Mouse (Mus musculus): Measurements from ENCODE around the gene Ncf2. TPM values are rescaled to one million over a fixed set of nuclear protein-coding genes. Genes with fewer than 3 reads are reported as not detected.

Gene Ncf2
- total RNA-seq (2014; rRNA removed) = 1.2 and 1.6 TPM in 2 replicates
- polyA plus RNA-seq (2015; fragmentation: Nextera tagmentation; extraction: Ambion mirVana) = 1.8 and 1.9 TPM in 2 replicates

DNA sequence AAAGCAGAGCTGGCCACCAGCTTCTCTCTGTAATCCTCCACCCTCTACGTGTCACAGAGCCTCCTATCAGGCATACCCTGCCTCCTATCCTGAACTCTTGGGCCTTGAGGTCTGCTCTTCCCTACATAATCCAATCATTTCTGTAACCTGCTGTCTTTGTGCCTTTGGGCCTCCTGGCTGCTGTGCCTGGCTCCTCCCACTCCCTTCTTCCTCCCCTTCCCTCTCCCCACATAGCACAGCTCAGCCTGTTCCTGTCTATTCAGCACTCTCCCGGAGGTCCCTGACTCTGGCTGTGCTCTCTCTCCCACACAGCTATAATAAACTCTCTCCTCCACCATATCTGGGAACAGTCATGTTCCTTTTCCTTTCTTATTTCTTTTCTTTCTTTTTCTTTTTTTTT lies at the start of gene Ncf2:
Ncf2 (plus strand) TSS at position 298 of the 400 bp plus-strand sequence.
- Histone ChIP-seq H3K36me3 (ENCODE audit: insufficient read depth, low read length) (no peaks in the 10 kb centered on the region), H3K4me1 (ENCODE audit: insufficient read depth, low read length) (no peaks in the 10 kb centered on the region), H3K9me3 (ENCODE audit: low read length) (no peaks in the 10 kb centered on the region), H3K27me3 (ENCODE audit: insufficient read depth, low read length) (no peaks in the 10 kb centered on the region), H3K27ac (ENCODE audit: low read depth, low read length) (no peak within 1 kb of the TSS), H3K4me2 (ENCODE audit: low read depth, low read length, poor library complexity, severe bottlenecking) (no peak within 1 kb of the TSS), H3K9ac (replicated peaks; ENCODE audit: low read length, poor library complexity, severe bottlenecking) (no peak within 1 kb of the TSS), H3K4me3 (ENCODE audit: low read depth, low read length) (no peak within 1 kb of the TSS)
- no peak for DNase-seq (ENCODE audit: low spot score)
- TF ChIP-seq CTCF (IDR thresholded peaks at IDR 0.05) = no peak
- ATAC-seq (ENCODE audit: low FRiP score) = no peak
- 14% methylated on average over 2 of the region's 2 CpGs for WGBS

DNA sequence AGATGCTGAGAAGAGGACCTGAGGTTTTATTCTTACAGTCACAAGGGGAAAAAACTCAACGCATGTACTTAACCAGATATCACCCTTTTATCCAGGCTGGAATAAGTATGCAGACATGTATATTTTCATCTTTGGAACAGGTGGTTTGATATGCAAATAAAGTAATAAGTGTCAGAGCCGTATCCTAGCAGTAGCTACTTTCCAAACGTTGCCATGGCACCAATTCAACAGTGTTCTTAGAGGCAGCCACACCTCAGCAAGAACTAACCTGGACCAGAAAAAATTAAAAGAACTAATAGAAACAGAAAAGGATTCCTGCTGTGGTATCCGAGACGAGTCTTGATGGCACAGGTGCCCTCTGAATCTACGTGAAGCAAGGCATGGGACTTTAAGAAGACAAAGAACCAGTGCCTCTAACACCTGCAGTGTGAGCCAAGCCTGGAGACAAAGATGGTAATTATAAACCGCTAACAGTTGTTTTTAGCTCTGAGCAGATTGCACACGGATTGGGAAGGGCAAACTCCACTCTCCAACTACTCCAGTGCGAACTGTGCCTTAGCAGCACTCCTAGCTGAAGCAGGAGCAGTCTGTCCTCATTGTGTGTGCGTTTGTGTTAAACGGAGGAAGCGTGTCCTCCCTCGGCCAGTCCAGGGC lies 49.6 kb upstream of the Ncf2 start, which contains the start of gene Apobec4:
Apobec4 (plus strand) TSS at position 240 of the 654 bp plus-strand sequence.
- no peaks in the 10 kb centered on the region; the same call in 1 of the 2 replicates for H3K4me1 ChIP-seq (ENCODE audit: insufficient read depth, low read length)
- ATAC-seq (ENCODE audit: low FRiP score) = no peak
- H3K9ac ChIP-seq (replicated peaks; ENCODE audit: low read length, poor library complexity, severe bottlenecking) = peak within 1 kb of the TSS; percentile 24; the same call in 1 of the 2 replicates
- no peak within 1 kb of the TSS for H3K4me3 ChIP-seq (ENCODE audit: low read depth, low read length)
- 0 out of 2 replicates have a peak within 1 kb of the TSS, but pooled peaks have one; percentile 32 for H3K27ac ChIP-seq (ENCODE audit: low read depth, low read length)
- DNase-seq (ENCODE audit: low spot score) = no peak
- H3K27me3 ChIP-seq (ENCODE audit: insufficient read depth, low read length) = no peaks in the 10 kb centered on the region
- WGBS = 45% methylated on average over 13 of the region's 13 CpGs
- no peaks in the 10 kb centered on the region for H3K9me3 ChIP-seq (ENCODE audit: low read length)
- no peak for TF ChIP-seq CTCF (IDR thresholded peaks at IDR 0.05)
- H3K4me2 ChIP-seq (ENCODE audit: low read depth, low read length, poor library complexity, severe bottlenecking) = no peak within 1 kb of the TSS
- H3K36me3 ChIP-seq (ENCODE audit: insufficient read depth, low read length) = no peaks in the 10 kb centered on the region

DNA sequence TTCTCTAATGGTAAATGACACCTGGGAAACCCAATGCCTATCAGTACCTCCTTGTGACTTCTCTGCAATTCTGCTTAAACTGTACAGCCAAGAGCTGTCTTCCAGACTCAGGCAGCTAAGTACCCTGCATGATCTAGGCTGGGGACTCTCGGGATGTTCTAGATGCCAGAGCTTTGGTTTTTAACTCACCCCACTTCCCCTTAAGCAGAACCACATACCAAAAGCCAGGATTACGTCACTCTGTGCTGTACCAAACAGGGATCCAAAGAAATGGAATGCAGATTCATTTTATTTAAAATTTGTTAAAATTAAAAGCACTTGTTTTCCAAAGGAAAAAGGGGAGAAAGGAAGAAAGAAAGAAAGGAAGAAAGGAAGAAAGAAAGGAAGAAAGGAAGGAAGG lies 38.2 kb upstream of the Ncf2 start:
- no peaks in the 10 kb centered on the region for H3K36me3 ChIP-seq (ENCODE audit: insufficient read depth, low read length)
- no peak for ATAC-seq (ENCODE audit: low FRiP score)
- H3K9me3 ChIP-seq (ENCODE audit: low read length) = no peaks in the 10 kb centered on the region
- no peaks in the 10 kb centered on the region for H3K4me1 ChIP-seq (ENCODE audit: insufficient read depth, low read length)
- TF ChIP-seq CTCF (IDR thresholded peaks at IDR 0.05) = no peak
- H3K27ac ChIP-seq (ENCODE audit: low read depth, low read length) = no peak overlapping the region
- no peaks in the 10 kb centered on the region for H3K27me3 ChIP-seq (ENCODE audit: insufficient read depth, low read length)
- H3K4me2 ChIP-seq (ENCODE audit: low read depth, low read length, poor library complexity, severe bottlenecking) = no peak overlapping the region
- DNase-seq (ENCODE audit: low spot score) = no peak
- H3K9ac ChIP-seq (replicated peaks; ENCODE audit: low read length, poor library complexity, severe bottlenecking) = no peak overlapping the region
- no peak overlapping the region for H3K4me3 ChIP-seq (ENCODE audit: low read depth, low read length)
- 83% methylated on average over 2 of the region's 2 CpGs for WGBS

- Histone ChIP-seq H3K4me1 (ENCODE audit: insufficient read depth, low read length) (no peaks in the 10 kb centered on the region), H3K27me3 (ENCODE audit: insufficient read depth, low read length) (no peaks in the 10 kb centered on the region), H3K36me3 (ENCODE audit: insufficient read depth, low read length) (peaks cover 10% of the 10 kb centered on the region), H3K4me2 (ENCODE audit: low read depth, low read length, poor library complexity, severe bottlenecking) (peak within 1 kb of the TSS; percentile 66), H3K4me3 (ENCODE audit: low read depth, low read length) (peak within 1 kb of the TSS; percentile 98), H3K27ac (ENCODE audit: low read depth, low read length) (peak within 1 kb of the TSS; percentile 86), H3K9ac (replicated peaks; ENCODE audit: low read length, poor library complexity, severe bottlenecking) (peak within 1 kb of the TSS; percentile 94), H3K9me3 (ENCODE audit: low read length) (no peaks in the 10 kb centered on the region)
- WGBS = under 1% methylated on average over 62 of the region's 86 CpGs
- peak; percentile 95 for ATAC-seq (ENCODE audit: low FRiP score)
- no peak; the same call in 1 of the 2 replicates for TF ChIP-seq CTCF (IDR thresholded peaks at IDR 0.05)
- peak; percentile 97 for DNase-seq (ENCODE audit: low spot score)
Measured at GRCm38 (mm10) chr1:152766032-152766772, 33.8 kb upstream of the Ncf2 start, which contains the start of the genes Rgl1 and Arpc5. Gene Rgl1 (minus strand): TSS chr1:152766351. Gene Arpc5 (plus strand): TSS chr1:152766542.

- no peak; the same call in 1 of the 2 replicates for ATAC-seq (ENCODE audit: low FRiP score)
- Histone ChIP-seq H3K4me1 (ENCODE audit: insufficient read depth, low read length) (no peaks in the 10 kb centered on the region), H3K36me3 (ENCODE audit: insufficient read depth, low read length) (peaks cover 14% of the 10 kb centered on the region), H3K4me3 (ENCODE audit: low read depth, low read length) (peak overlapping the region; percentile 98), H3K27me3 (ENCODE audit: insufficient read depth, low read length) (no peaks in the 10 kb centered on the region), H3K4me2 (ENCODE audit: low read depth, low read length, poor library complexity, severe bottlenecking) (peak overlapping the region; percentile 66), H3K9ac (replicated peaks; ENCODE audit: low read length, poor library complexity, severe bottlenecking) (peak overlapping the region; percentile 94), H3K27ac (ENCODE audit: low read depth, low read length) (peak overlapping the region; percentile 86), H3K9me3 (ENCODE audit: low read length) (no peaks in the 10 kb centered on the region)
- under 1% methylated on average over 57 of the region's 60 CpGs for WGBS
- TF ChIP-seq CTCF (IDR thresholded peaks at IDR 0.05) = no peak
- peak; percentile 30 for DNase-seq (ENCODE audit: low spot score)
Measured at GRCm38 (mm10) chr1:152766804-152767748, 32.9 kb upstream of the Ncf2 start.
